Mouse (Mus musculus): ENCODE measurements around the gene Iqschfp. TPM values are rescaled to one million over a fixed set of nuclear protein-coding genes. Genes with fewer than 3 reads are reported as not detected.

Gene Iqschfp
- total and polyA plus RNA-seq, 2 experiments from 2014 or later: not detected

- WGBS: 60% methylated on average over 7 of the region's 7 CpGs
Observed at GRCm38 (mm10) chr3:68400121-68400520, 508.1 kb downstream of the Iqschfp start.

DNA sequence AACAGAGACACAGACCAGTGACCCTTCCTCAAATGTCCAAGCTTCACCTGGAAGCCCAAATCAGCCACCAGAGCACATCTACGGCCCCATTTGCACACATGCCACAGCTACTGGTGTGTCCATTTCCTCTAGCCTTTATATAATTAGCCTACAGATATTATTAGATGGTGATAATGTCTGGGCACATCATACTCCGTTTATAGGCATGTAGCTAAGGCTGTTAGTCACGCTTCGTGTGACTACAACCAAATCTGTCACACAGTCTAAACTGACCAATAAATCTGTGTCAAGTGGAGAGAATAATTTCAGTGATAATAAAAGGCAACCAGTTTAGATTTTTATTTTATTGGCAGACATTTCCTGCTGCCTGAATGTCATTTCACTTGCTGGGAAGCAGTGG, 511.3 kb downstream of the Iqschfp start:
- H3K27me3 ChIP-seq (ENCODE audit: control insufficient read depth, insufficient read depth, low read length): no peaks in the 10 kb centered on the region
- WGBS: 59% methylated on average over 4 of the region's 4 CpGs

More at GRCm38 (mm10) chr3:68400121-68400520, 508.1 kb downstream of the Iqschfp start:
- no peak overlapping the region for H3K4me3 ChIP-seq (ENCODE audit: low read depth, low read length)
- no peak overlapping the region for H3K9ac ChIP-seq (replicated peaks; ENCODE audit: low read depth, low read length)
- TF ChIP-seq CTCF (IDR thresholded peaks at IDR 0.05; ENCODE audit: low read depth) (no peak), EP300 (IDR thresholded peaks at IDR 0.05; ENCODE audit: low read depth) (no peak)
- no peak for DNase-seq (ENCODE audit: low spot score)
- no peaks in the 10 kb centered on the region for H3K36me3 ChIP-seq (replicated peaks; ENCODE audit: control insufficient read depth, insufficient read depth, low read length)
- no peak for ATAC-seq (ENCODE audit: insufficient read depth, low read depth)
- peaks cover 5% of the 10 kb centered on the region; the same call in 1 of the 2 replicates for H3K4me1 ChIP-seq (ENCODE audit: control insufficient read depth, insufficient read depth)
- H3K27me3 ChIP-seq (ENCODE audit: control insufficient read depth, insufficient read depth, low read length): no peaks in the 10 kb centered on the region
- H3K4me2 ChIP-seq (ENCODE audit: low read depth, low read length): no peak overlapping the region
- no peaks in the 10 kb centered on the region for H3K9me3 ChIP-seq (replicated peaks; ENCODE audit: control insufficient read depth, low read length)
- H3K27ac ChIP-seq (ENCODE audit: low read depth): no peak overlapping the region

GRCm38 (mm10) chr3:68403783-68404217, 511.8 kb downstream of the Iqschfp start:
- Histone ChIP-seq H3K9ac (replicated peaks; ENCODE audit: low read depth, low read length) (no peak overlapping the region), H3K36me3 (replicated peaks; ENCODE audit: control insufficient read depth, insufficient read depth, low read length) (no peaks in the 10 kb centered on the region), H3K4me2 (ENCODE audit: low read depth, low read length) (no peak overlapping the region), H3K9me3 (replicated peaks; ENCODE audit: control insufficient read depth, low read length) (no peaks in the 10 kb centered on the region), H3K4me3 (ENCODE audit: low read depth, low read length) (no peak overlapping the region), H3K27me3 (ENCODE audit: control insufficient read depth, insufficient read depth, low read length) (no peaks in the 10 kb centered on the region), H3K4me1 (ENCODE audit: control insufficient read depth, insufficient read depth) (peaks cover 5% of the 10 kb centered on the region; the same call in 1 of the 2 replicates), H3K27ac (ENCODE audit: low read depth) (no peak overlapping the region)
- no peak for TF ChIP-seq CTCF (IDR thresholded peaks at IDR 0.05; ENCODE audit: low read depth)
- no peak for TF ChIP-seq EP300 (IDR thresholded peaks at IDR 0.05; ENCODE audit: low read depth)
- no peak for ATAC-seq (ENCODE audit: insufficient read depth, low read depth)
- WGBS: 58% methylated on average over 2 of the region's 2 CpGs
- DNase-seq (ENCODE audit: low spot score): no peak

More for the DNA sequence above, 511.3 kb downstream of the Iqschfp start:
- no peak overlapping the region for H3K9ac ChIP-seq (replicated peaks; ENCODE audit: low read depth, low read length)
- TF ChIP-seq EP300 (IDR thresholded peaks at IDR 0.05; ENCODE audit: low read depth) (no peak), CTCF (IDR thresholded peaks at IDR 0.05; ENCODE audit: low read depth) (no peak)
- H3K9me3 ChIP-seq (replicated peaks; ENCODE audit: control insufficient read depth, low read length): no peaks in the 10 kb centered on the region
- H3K4me3 ChIP-seq (ENCODE audit: low read depth, low read length): no peak overlapping the region
- H3K4me2 ChIP-seq (ENCODE audit: low read depth, low read length): no peak overlapping the region
- no peaks in the 10 kb centered on the region for H3K36me3 ChIP-seq (replicated peaks; ENCODE audit: control insufficient read depth, insufficient read depth, low read length)
- ATAC-seq (ENCODE audit: insufficient read depth, low read depth) (0 out of 2 replicates have a peak, but pooled peaks have one; percentile 27), DNase-seq (ENCODE audit: low spot score) (no peak)
- no peak overlapping the region for H3K27ac ChIP-seq (ENCODE audit: low read depth)
- peaks cover 5% of the 10 kb centered on the region; the same call in 1 of the 2 replicates for H3K4me1 ChIP-seq (ENCODE audit: control insufficient read depth, insufficient read depth)

DNA sequence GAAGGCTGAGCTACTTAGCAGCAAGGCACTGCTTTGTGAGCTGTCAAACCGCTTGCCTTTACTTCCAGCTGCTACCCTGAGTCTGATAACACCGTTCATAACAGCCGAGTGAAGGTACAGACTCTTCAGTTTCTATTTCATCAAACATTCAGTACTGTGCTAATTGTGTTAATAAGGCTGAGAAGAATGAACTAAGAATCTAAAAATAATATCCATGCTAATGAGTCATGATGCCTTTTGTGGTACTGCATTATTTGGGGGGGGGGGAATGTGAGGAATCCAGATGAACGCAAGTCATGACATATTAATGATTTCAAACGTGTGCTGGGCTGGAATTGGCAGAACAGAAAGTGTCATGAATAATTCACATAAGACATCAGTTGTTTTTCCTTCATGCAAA, 513.7 kb downstream of the Iqschfp start:
- no peak overlapping the region for H3K4me3 ChIP-seq (ENCODE audit: low read depth, low read length)
- H3K9ac ChIP-seq (replicated peaks; ENCODE audit: low read depth, low read length): no peak overlapping the region
- no peaks in the 10 kb centered on the region for H3K27me3 ChIP-seq (ENCODE audit: control insufficient read depth, insufficient read depth, low read length)
- WGBS: 26% methylated on average over 5 of the region's 5 CpGs
- TF ChIP-seq EP300 (IDR thresholded peaks at IDR 0.05; ENCODE audit: low read depth) (no peak), CTCF (IDR thresholded peaks at IDR 0.05; ENCODE audit: low read depth) (no peak)
- H3K36me3 ChIP-seq (replicated peaks; ENCODE audit: control insufficient read depth, insufficient read depth, low read length): no peaks in the 10 kb centered on the region
- peaks cover 5% of the 10 kb centered on the region; the same call in 1 of the 2 replicates for H3K4me1 ChIP-seq (ENCODE audit: control insufficient read depth, insufficient read depth)
- no peaks in the 10 kb centered on the region for H3K9me3 ChIP-seq (replicated peaks; ENCODE audit: control insufficient read depth, low read length)
- ATAC-seq (ENCODE audit: insufficient read depth, low read depth): peak; percentile 27; the same call in 1 of the 2 replicates
- no peak for DNase-seq (ENCODE audit: low spot score)
- H3K4me2 ChIP-seq (ENCODE audit: low read depth, low read length): no peak overlapping the region
- no peak overlapping the region for H3K27ac ChIP-seq (ENCODE audit: low read depth)

DNA sequence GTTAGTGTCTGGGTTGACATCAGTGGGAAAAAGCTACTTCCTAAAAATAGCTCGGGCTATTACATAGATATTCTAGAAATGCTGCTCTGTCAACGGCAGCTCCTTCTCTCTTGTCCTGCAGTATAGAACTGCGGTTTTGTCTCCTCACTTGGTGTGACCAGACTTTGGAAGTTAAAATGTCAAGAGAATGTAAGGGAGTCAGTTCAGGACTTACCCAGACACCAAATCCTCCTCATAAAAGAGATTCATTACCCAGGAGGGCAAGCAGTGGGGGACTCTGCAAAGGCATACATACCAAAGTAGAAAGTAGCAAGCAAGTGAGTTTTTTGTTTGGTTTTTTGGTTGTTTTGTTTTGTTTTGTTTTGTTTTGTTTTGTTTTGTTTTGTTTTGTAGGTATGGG, 520.2 kb downstream of the Iqschfp start:
- H3K27ac ChIP-seq (ENCODE audit: low read depth): no peak overlapping the region

GRCm38 (mm10) chr3:68419792-68420191, 527.8 kb downstream of the Iqschfp start:
- Histone ChIP-seq H3K9me3 (replicated peaks; ENCODE audit: control insufficient read depth, low read length) (no peaks in the 10 kb centered on the region), H3K4me3 (ENCODE audit: low read depth, low read length) (no peak overlapping the region), H3K9ac (replicated peaks; ENCODE audit: low read depth, low read length) (no peak overlapping the region), H3K27me3 (ENCODE audit: control insufficient read depth, insufficient read depth, low read length) (0 out of 2 replicates have a peak, but pooled peaks cover 9% of the 10 kb centered on the region), H3K4me1 (ENCODE audit: control insufficient read depth, insufficient read depth) (no peaks in the 10 kb centered on the region), H3K4me2 (ENCODE audit: low read depth, low read length) (no peak overlapping the region), H3K36me3 (replicated peaks; ENCODE audit: control insufficient read depth, insufficient read depth, low read length) (no peaks in the 10 kb centered on the region), H3K27ac (ENCODE audit: low read depth) (no peak overlapping the region)
- no peak for TF ChIP-seq CTCF (IDR thresholded peaks at IDR 0.05; ENCODE audit: low read depth)
- no peak for TF ChIP-seq EP300 (IDR thresholded peaks at IDR 0.05; ENCODE audit: low read depth)
- ATAC-seq (ENCODE audit: insufficient read depth, low read depth) (no peak), DNase-seq (ENCODE audit: low spot score) (no peak)
- 85% methylated on average over 4 of the region's 4 CpGs for WGBS

More for the DNA sequence above, 520.2 kb downstream of the Iqschfp start:
- TF ChIP-seq EP300 (IDR thresholded peaks at IDR 0.05; ENCODE audit: low read depth) (no peak), CTCF (IDR thresholded peaks at IDR 0.05; ENCODE audit: low read depth) (no peak)
- ATAC-seq (ENCODE audit: insufficient read depth, low read depth) (no peak), DNase-seq (ENCODE audit: low spot score) (peak; percentile 17)
- Histone ChIP-seq H3K9me3 (replicated peaks; ENCODE audit: control insufficient read depth, low read length) (no peaks in the 10 kb centered on the region), H3K27me3 (ENCODE audit: control insufficient read depth, insufficient read depth, low read length) (no peaks in the 10 kb centered on the region), H3K4me3 (ENCODE audit: low read depth, low read length) (no peak overlapping the region), H3K36me3 (replicated peaks; ENCODE audit: control insufficient read depth, insufficient read depth, low read length) (no peaks in the 10 kb centered on the region), H3K4me1 (ENCODE audit: control insufficient read depth, insufficient read depth) (no peaks in the 10 kb centered on the region), H3K9ac (replicated peaks; ENCODE audit: low read depth, low read length) (no peak overlapping the region), H3K4me2 (ENCODE audit: low read depth, low read length) (no peak overlapping the region)
- 13% methylated on average over 3 of the region's 3 CpGs for WGBS
